Mouse (Mus musculus) frontal cortex, postnatal 10 days (tissue): Measurements from ENCODE around the gene Tcirg1.

ENCODE experiments used
- DNase-seq, 2 experiments: peaks; one replicate each; pipeline ENCODE4 v3.0.0; 2022; ENCODE audit warnings: low spot score in 2 of 2, mixed read lengths in 1 of 2

Gene Tcirg1

DNA sequence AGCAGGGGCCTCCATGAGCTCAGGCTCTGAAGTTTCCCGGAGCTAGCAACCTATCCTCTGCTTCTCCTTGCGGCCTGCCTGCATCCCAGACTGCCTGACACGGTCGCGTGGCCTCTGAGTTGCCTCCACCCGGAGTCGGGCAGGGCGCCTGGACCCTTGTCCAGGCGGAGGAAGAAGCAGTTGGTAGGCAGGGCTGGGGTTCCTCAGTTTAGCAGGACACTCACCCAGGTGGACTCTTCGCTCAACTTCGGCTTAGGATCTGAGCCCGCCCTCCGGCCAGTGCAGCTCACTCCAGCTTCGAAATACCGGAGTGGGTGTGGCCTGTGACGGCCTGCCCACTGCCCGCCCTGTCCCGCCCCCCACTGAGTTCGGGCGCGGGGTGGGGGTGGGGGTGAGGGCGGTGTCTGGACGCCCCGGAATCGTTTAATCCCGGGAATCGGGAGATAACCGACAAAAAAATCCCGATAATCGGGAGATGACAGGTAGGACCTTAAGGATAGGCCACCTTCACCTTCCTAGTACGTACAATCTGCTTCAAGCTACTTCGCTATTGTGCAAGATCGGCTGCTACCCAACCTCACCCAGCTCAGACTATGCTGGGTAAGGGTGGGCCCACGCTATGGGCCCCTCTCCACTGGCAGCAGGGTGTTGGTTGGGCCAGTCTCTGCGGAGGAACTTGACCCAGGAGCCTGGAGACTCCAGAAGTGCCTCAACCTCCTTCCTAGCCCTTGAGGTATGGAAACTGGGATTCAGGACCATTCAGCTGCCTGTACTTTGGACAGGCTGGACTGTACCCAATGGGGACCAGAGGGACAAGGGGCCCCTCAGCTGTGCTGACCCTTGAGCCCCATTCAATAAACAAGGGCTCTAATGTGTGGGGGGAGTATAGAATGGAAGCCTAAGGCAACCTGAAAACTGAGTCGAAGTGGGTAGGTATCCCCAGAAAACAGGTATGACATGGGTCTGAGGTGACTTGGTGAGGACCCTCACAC is at the start of gene Tcirg1:
Gene Tcirg1, minus strand, starts transcription at position 339 of the 992 bp plus-strand sequence.
- DNase-seq: peak in 1 of 2 experiments; percentile 67

- no peak for DNase-seq
These were observed 48.9 kb upstream of the Tcirg1 start for GRCm38 (mm10) chr19:3955804-3956203.

- no peak for DNase-seq
These were observed 48.1 kb upstream of the Tcirg1 start for GRCm38 (mm10) chr19:3955033-3955432.

DNA sequence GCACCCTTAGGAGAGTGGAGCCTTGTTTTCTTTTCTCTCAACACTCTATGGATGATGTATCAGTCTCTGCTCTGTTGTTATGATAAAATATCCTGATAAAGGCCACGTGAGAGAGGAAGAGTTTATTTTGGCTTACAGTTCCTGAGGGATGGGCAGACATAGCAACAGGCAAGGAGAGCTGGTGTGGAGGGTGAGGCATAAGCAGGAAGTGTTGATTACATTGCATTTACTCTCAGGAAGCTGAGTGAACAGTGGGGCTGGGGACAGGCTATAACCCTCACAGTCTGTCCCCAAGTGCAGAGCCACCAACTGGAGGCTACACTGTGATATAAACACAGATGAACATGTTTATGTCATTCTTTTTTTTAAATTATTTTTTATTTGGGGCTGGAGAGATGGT is 45.2 kb upstream of the Tcirg1 start:
- no peak for DNase-seq

DNA sequence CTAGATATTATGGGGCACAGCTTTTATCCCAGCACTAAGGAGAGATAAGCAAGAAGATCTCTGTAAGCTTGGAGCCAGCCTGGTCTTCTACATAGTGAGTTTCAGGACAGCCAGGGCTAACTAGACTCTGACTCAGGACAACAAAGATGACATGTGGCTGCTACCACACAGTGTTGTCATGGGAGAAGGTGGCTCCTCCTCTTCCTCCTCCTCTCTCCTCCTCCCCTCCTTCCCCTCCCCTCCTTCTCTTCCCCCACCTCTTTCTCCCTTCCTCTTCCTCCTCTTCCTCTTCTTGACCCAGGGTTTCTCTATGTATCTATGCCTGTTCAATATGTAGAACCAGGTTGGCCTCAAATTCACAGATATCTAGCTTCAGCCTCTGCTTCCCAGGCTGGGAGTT is 44.5 kb upstream of the Tcirg1 start:
- DNase-seq: no peak

DNA sequence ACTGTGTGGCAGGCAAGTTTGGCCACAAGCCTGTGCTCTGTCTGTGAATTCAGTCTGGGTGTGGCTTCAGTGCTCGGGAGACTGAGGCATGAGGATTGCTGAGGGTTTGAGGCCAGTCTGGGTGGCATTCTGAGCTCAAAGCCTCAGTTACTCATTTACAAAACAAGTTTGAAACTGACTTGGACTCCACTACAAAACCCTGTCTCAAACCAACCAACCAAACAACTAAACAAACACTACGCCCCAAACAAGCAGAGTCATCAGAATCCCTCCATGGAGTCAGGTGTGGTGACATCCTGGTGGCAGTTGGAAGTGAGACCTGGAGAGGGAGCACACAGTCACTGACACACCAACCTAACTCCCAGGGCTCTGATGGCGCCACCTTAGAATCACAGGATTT is 43.4 kb upstream of the Tcirg1 start:
- no peak for DNase-seq

DNA sequence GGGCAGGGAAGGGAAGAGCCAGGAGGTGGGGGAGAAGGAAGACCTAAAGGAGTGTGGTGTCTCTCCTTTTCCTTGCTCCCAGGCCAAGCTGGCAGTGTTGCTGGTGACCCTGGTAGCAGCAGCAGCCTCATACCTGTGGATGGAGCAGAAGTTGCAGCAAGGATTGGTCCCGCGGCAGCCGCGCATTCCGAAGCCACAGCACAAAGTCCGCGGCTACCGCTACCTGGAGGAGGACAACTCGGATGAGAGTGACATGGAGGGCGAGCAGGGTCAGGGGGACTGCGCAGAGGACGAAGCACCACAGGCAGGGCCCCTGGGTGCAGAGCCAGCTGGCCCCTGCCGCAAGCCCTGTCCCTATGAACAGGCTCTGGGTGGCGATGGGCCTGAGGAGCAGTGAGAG is 41.6 kb upstream of the Tcirg1 start:
- no peak for DNase-seq

- DNase-seq: no peak
These were observed 40.9 kb upstream of the Tcirg1 start for GRCm38 (mm10) chr19:3947813-3948212.

DNA sequence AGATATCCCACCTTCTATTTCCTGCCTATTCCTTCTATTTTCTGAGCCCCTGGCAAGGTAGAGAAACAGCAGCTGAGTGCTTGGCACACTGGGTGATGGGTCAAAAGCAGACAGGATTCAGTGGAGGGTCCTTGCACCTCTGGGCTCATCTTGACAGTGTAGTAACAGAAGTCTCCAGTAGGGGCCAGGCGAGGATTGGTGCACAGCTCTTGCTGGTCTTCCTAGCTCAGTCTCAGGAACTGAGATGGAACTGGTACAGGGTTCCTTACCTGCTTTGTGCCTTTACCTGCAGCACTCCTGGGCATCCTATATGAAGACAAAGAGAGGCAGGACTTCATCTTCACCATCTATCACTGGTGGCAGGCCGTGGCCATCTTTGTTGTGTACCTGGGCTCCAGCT is 39.8 kb upstream of the Tcirg1 start:
- peak in 1 of 2 experiments; percentile 67 for DNase-seq

GRCm38 (mm10) chr19:3945872-3946564 is 39.1 kb upstream of the Tcirg1 start:
- no peak for DNase-seq

DNA sequence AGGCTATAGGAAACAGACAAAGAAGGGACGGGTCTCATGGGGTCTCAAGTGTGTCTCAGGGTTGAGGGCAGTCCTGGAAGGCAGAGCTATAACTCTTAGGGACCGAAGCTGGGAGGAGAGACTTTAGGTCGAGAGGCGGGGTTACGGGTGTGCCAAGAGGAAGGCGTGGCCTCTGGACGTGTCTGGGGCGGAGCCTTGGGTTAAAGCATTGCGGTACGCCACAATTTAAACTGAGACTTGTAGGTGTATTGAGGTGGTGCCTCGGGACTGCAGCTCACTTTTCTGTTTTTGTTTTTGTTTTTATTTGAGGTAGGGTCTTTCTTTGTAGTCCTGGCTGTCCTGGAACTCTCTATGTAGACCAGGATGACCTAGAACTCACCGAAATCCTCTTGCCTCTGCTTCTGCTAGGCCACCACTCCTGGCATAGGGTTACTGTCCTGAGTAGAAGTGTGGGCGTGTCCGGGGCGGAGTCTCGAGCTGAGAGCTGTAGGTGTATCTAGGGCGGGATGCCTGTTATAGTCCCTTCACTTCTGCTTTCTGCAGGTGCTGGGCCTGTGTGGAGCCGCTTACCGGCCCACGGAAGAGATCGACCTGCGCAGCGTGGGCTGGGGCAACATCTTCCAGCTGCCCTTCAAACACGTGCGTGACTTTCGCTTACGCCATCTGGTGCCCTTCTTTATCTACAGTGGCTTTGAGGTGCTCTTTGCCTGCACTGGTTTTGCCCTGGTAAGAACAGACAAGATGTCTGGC is 36.2 kb upstream of the Tcirg1 start:
- DNase-seq: no peak

GRCm38 (mm10) chr19:3942315-3942714 is 35.4 kb upstream of the Tcirg1 start:
- DNase-seq: no peak

DNA sequence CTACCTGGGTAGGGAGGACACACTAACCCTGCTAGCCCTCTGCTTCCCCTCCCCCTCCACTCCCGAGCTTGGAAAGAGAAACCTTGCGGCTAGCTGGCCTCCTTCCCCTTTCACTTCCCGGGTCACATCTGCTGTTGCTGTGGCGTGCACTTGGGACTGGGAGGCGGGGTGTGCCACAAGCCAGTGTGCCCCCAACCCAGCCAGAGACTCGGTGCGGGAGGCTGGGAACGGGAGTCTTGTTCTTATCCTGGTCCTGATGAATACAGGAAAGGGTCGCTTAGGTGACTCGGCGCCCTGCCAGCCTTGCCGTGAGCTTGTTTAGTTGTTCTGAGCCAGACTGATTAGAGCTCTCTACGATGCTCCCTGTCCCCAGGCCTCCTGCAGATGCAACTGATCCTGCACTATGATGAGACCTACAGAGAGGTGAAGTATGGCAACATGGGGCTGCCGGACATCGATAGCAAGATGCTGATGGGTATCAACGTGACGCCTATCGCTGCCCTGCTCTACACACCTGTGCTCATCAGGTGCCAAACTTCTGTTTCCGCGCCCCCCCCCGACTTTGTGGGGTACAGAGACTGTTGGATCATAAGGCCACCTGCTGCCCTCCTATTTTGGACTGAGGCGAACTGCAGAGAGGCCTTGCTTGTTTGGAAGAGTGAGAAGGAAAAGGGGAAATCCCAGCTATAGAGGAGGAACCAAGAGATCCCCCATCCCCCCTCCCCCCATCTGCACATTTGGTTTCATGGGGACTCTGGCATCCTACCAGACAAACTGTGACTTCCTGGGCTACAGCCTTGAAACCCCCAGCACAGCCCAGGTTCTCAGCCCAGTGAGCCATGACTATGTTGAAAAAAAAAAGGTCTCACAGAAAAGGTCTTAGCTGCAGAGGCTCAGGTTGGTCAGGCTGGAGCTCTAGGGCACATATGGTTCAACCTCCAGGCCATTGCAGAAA is 29.2 kb upstream of the Tcirg1 start:
- no peak for DNase-seq

DNA sequence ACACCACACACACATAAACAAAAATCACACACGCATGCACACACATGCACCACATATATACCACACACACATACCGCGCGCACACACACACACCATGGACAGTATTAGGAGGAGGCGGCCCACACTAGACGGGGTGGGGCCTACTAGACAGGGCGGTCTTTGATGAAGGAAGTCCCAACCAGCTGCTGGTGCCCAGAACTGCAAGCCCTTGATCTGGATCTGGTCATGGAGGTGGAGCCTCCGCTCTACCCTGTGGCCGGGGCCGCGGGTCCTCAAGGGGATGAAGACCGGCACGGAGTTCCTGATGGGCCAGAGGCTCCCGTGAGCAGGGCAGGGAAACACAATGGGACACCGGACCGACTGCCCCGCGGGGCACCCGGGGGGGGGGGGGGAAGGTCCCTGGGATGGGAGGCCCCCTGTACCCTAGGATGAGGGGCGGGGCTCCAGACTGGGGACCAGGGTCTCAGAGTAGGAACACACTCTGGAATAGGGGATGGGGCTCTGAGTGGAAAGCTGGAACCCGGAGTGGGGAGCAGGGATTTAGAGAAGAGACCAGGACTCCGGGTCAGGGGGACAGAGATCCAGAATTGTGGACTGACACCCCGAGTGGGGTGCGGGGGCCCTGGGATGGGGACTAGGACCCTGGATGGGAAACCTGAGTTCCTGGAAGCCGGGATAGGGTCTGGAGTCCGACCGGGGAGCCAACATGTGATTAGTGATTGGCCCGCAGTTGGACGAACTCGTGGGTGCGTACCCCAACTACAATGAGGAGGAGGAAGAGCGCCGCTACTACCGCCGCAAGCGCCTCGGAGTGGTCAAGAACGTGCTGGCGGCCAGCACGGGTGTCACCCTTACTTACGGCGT is 28.3 kb upstream of the Tcirg1 start, which contains the start of gene Unc93b1:
Gene Unc93b1, plus strand, starts transcription at position 155 of the 864 bp plus-strand sequence.
- peak in 1 of 2 experiments; percentile 59 for DNase-seq

DNA sequence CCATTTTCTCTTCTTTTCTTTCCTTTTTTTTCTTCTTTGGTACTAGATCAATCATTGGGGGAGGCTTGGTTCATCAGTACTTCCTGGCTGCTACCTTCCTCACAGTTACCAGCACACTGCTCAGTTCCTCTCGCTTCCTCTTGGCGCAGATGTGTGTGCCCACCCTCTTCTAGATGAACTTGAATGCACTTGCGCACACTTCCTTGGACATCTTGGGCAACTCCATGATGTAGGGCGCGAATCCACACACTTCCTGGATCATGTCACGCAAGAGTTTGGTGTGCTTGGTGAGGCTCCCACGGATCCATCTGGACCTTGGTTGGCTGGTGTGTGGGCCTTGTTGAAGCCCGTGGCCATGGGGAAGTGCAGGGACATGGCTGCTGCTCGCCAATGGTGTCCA is 24.8 kb upstream of the Tcirg1 start:
- no peak for DNase-seq

- no peak for DNase-seq
These were observed 23.5 kb upstream of the Tcirg1 start for GRCm38 (mm10) chr19:3930262-3931057.

DNA sequence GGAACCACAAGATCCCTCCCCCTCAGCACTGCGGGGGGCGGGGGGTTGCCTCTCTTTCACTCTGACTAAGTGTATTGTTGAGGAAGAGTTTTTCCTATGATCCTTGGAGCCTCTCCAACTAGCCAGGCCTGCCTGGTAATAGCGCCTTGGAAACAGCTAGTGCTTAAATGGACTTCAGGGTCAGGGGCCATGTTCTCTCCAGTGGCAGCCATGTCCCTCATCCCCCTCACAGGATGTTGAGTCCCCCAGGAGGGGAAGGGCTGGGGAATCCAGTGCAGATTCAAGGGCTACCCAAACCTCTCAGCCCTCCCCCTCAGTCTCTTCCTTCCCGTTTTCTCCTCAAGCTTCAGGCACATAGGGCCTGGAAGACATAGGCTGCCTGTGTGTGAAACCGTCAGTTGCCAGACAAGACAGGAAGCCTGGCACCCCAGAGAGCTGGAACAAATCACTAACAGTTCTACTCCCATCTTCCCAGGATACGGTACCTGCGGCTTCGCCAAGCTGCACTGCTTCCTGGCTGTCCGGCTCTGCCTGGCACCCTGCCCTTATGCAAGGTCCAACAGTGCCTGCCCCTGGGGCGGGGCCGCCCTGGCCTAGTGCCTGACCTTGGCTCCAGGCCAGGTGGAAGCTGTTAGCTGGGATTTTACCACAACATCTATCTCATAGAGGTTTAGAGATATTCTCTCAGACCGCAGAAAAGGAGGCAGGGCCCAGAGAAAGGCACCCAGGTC is 22.4 kb upstream of the Tcirg1 start, which contains the start of gene Aldh3b1:
Gene Aldh3b1, minus strand, starts transcription at position 598 of the 731 bp plus-strand sequence.
- DNase-seq: peak; percentile 70 to 74

- DNase-seq: no peak
These were observed 21.8 kb upstream of the Tcirg1 start for GRCm38 (mm10) chr19:3928779-3929178.
